Mouse (Mus musculus): ENCODE results near the gene Slc25a47. TPM values are rescaled to one million over a fixed set of nuclear protein-coding genes. Genes with fewer than 3 reads are reported as not detected.

Slc25a47 gene
- polyA plus RNA-seq, 1 experiment = 26.1 TPM

- Histone ChIP-seq H3K36me3 (ENCODE audit: control insufficient read depth, insufficient read depth, low read length) (no peaks in the 10 kb centered on the region), H3K27ac (ENCODE audit: control insufficient read depth, insufficient read depth, low read length) (no peak overlapping the region), H3K27me3 (ENCODE audit: control insufficient read depth, insufficient read depth, low read length) (no peaks in the 10 kb centered on the region), H3K4me1 (replicated peaks; ENCODE audit: control insufficient read depth, insufficient read depth, low read length) (no peaks in the 10 kb centered on the region), H3K4me3 (ENCODE audit: control insufficient read depth, insufficient read depth, low read length) (no peak overlapping the region)
- WGBS = 97% methylated on average over 12 of the region's 12 CpGs
- no peak for TF ChIP-seq POLR2A (IDR thresholded peaks at IDR 0.05; ENCODE audit: control insufficient read depth, extremely low read depth, insufficient read depth, low read length, poor library complexity)
- TF ChIP-seq CTCF (IDR thresholded peaks at IDR 0.05; ENCODE audit: borderline replicate concordance, control insufficient read depth, extremely low read depth, insufficient read depth, low read length, poor library complexity) = no peak
- no peak for DNase-seq
These were observed 70.6 kb downstream of the Slc25a47 start for GRCm38 (mm10) chr12:108906398-108906797.

Other genes with a start within 250 kb of the Slc25a47 start
- gene Degs2, start 133.7 kb upstream of the Slc25a47 start, polyA plus RNA-seq (2012; rRNA removed) = 21.1 and 21.6 TPM in 2 replicates
- gene Yy1, start 43.1 kb upstream of the Slc25a47 start, polyA plus RNA-seq (2012; rRNA removed) = 37.8 and 48.3 TPM in 2 replicates
- gene Slc25a29, start 163 bp upstream of the Slc25a47 start, polyA plus RNA-seq (2012; rRNA removed) = 20.4 and 24.4 TPM in 2 replicates
- 12.4 and 13.7 TPM in 2 replicates for gene Wdr25, start 57.6 kb downstream of the Slc25a47 start, polyA plus RNA-seq (2012; rRNA removed)
- 71.3 and 72.3 TPM in 2 replicates for gene Wars, start 58.1 kb downstream of the Slc25a47 start, polyA plus RNA-seq (2012; rRNA removed)
- 19.9 and 21.6 TPM in 2 replicates for gene Begain, start 232.2 kb downstream of the Slc25a47 start, polyA plus RNA-seq (2012; rRNA removed)

Measured in thymus, adult 2 months (tissue).